Mouse (Mus musculus) MEL (cell line): ENCODE results near the gene Ranbp17.

ENCODE experiments used
- MEF2A ChIP-seq: IDR thresholded peaks from 2 replicates; pipeline ENCODE4 v1.6.1; 2014; ENCODE audit warnings: low read depth, mild to moderate bottlenecking, inconsistent platforms, low read length, improper control_type of control experiment; ENCODE audit not compliant: poor library complexity, insufficient replicate concordance, severe bottlenecking; ENCODE audit errors: extremely low read depth
- POLR2AphosphoS2 ChIP-seq: IDR thresholded peaks from 2 replicates; pipeline ENCODE4 v1.6.1; 2011; ENCODE audit warnings: low read length, improper control_type of control experiment
- TCF12 ChIP-seq: IDR thresholded peaks from 2 replicates; pipeline ENCODE4 v1.6.1; 2014; ENCODE audit warnings: low read depth, mild to moderate bottlenecking, inconsistent platforms, low read length, improper control_type of control experiment, moderate library complexity

DNA sequence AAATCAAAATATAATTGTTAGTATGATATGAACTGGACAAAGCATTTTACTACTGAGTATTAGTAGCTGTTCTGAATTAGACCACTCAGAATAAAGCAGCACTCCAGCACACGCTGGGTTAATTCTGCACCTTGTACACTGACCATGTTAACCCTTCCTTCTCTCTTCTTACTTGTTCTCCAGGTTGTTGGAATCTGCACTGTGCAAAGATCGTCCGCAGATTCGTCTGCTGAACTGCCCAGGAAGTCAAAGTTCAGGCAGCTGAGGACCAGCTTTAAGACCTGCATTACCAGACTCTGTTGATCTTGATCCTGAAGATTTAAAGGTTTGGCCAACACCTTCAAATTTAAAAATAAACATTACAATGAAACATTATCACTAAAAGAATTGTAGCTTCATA lies 27.8 kb downstream of the Ranbp17 start:
- TF ChIP-seq MEF2A (no peak), POLR2AphosphoS2 (no peak), TCF12 (no peak)
